Mouse (Mus musculus): ENCODE results near the gene Nob1.

DNA sequence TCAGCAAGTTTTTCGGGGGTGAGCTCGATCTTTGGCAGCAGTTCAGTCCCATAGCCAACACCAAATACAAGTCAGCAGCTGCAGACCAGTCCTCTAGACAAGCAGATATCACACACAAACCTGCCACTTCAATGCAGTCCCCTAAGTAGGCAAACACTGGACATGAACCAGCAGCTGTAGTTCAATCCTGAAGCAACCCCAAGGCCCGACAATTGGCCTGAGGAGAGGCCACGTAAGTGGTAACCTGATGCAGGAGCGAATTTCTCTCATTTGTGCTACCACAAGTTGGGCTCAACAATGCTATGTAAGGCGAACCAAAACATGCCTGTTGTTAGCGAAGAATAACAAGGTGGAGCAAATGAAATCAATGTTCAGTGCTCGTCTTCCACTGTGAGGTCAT is 44.1 kb downstream of the Nob1 start:
- no peak for TF ChIP-seq POLR2A (IDR thresholded peaks at IDR 0.05; ENCODE audit: control insufficient read depth, extremely low read depth, insufficient read depth, low read length, poor library complexity)
- no peak for TF ChIP-seq CTCF (IDR thresholded peaks at IDR 0.05; ENCODE audit: borderline replicate concordance, control insufficient read depth, extremely low read depth, insufficient read depth, low read length, poor library complexity)

All from thymus, adult 2 months (tissue).